Mouse (Mus musculus): ENCODE data around the gene Ror1.

DNA sequence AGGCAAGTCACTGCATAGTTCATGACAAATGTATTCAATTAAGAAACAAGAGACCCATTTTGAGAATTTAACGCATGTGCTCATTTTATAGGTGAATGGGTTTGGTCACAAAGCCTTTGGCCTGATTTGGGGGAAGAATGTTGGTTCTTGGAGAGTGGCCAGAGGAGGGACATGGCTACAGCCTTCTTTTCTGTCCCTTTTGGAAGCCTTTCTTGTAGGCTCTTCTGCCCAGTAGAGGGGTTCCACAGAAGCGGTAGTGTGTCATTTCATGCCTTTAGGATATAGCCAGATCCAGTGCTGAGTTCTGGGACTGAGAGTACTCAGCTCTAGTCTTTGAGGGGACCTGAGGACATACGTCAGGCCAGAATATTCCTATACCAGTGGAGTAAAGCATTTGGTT lies 26.8 kb downstream of the Ror1 start:
- TF ChIP-seq MAFK (IDR thresholded peaks at IDR 0.05; ENCODE audit: insufficient read depth, low read depth, low read length) (no peak), CHD2 (IDR thresholded peaks at IDR 0.05; ENCODE audit: low read depth, low read length) (no peak), ZNF384 (IDR thresholded peaks at IDR 0.05; ENCODE audit: low read depth, low read length) (no peak), HCFC1 (IDR thresholded peaks at IDR 0.05; ENCODE audit: borderline replicate concordance, insufficient read depth, low read length) (no peak), ZC3H11A (IDR thresholded peaks at IDR 0.05; ENCODE audit: borderline replicate concordance, low read depth, low read length) (no peak)
